Mouse (Mus musculus) stomach, postnatal 0 days (tissue): ENCODE results near the gene Tpd52l1.

Source experiments
- CTCF ChIP-seq: IDR thresholded peaks from 2 replicates; pipeline ENCODE4 v1.5.1; 2016; ENCODE audit warnings: antibody characterized with exemption, low read depth, mild to moderate bottlenecking, moderate library complexity
- EP300 ChIP-seq: optimal IDR thresholded peaks from 2 replicates; pipeline ENCODE3; 2016; ENCODE audit warnings: antibody characterized with exemption

- no peak for TF ChIP-seq CTCF
- no peak for TF ChIP-seq EP300
These were observed 147.5 kb downstream of the Tpd52l1 start for GRCm38 (mm10) chr10:31298263-31298662.
